Mouse (Mus musculus): ENCODE results near the gene Sirt7.
A peak's percentile ranks its signal among the peaks of the same experiment; 100 is the strongest.

DNA sequence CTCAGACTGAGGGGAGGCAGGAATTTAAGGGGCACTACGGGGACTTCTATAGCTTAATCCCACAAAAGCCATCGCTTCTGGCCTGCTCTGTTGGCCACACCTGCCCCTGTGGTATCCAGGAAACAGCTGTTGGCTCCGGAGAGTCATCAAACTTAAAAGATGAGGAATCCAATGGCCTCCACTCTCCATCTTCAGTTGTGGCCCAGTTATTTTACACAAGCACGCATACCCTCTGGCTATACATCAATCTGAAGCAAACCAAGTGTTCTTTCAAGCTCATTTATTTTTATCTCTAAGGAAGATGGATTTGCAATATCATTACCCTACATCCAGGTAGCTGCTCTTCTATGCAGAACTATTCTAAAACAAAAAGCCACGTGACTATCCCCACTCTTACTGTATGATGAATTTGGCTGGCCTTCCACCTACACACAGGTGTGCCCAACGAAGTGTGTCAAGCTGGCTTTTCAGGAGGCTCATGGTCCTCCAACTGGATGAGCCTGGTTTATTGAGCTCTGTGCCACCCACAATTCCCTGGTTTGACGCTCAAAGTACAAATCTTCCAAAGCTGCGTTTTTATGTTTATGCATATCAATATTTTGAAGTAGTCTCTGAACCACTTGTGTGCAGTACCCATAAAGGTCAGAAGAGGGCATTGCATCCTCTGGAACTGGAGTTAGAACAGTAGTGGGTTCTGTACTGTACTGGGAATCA, 42.6 kb downstream of the Sirt7 start:
- TF ChIP-seq POLR2A (IDR thresholded peaks at IDR 0.05; ENCODE audit: borderline replicate concordance, extremely low read depth, low read depth, low read length), result no peak
- peak; percentile 27; the same call in 1 of the 2 replicates for TF ChIP-seq CTCF (IDR thresholded peaks at IDR 0.05; ENCODE audit: insufficient read depth, low read length)

All from lung, adult 2 months (tissue).